Mouse (Mus musculus): ENCODE data around the gene Rhox4b.
"Not testable (repeated sequence)": the region's sequence is repeated elsewhere in the genome, so short reads cannot be mapped to it uniquely, and the experiment has no call there.

The Rhox4b gene

GRCm38 (mm10) chrX:37432194-37432593 lies at the start of gene Rhox4b:
Gene Rhox4b (plus strand): TSS chrX:37432494.
- not testable (repeated sequence) for DNase-seq (ENCODE audit: extremely low read depth, insufficient read length, low spot score)

- DNase-seq (ENCODE audit: extremely low read depth, insufficient read length, low spot score): not testable (repeated sequence)
Measured at GRCm38 (mm10) chrX:37390548-37390947, 41.7 kb upstream of the Rhox4b start, which contains the start of gene Rhox4a2. Gene Rhox4a2 (plus strand): TSS chrX:37390848.

- not testable (repeated sequence) for DNase-seq (ENCODE audit: extremely low read depth, insufficient read length, low spot score)
Measured at GRCm38 (mm10) chrX:37411767-37412166, 20.5 kb upstream of the Rhox4b start, which contains the start of gene Rhox2b. Gene Rhox2b (plus strand): TSS chrX:37412067.

GRCm38 (mm10) chrX:37453380-37453779 lies 21.1 kb downstream of the Rhox4b start, which contains the start of gene Rhox2c:
Gene Rhox2c (plus strand): TSS chrX:37453680.
- not testable (repeated sequence) for DNase-seq (ENCODE audit: extremely low read depth, insufficient read length, low spot score)

GRCm38 (mm10) chrX:37458285-37458684 lies 26.0 kb downstream of the Rhox4b start, which contains the start of gene Rhox3c:
Gene Rhox3c (plus strand): TSS chrX:37458585.
- not testable (repeated sequence) for DNase-seq (ENCODE audit: extremely low read depth, insufficient read length, low spot score)

GRCm38 (mm10) chrX:37480037-37480436 lies 47.7 kb downstream of the Rhox4b start, which contains the start of gene Rhox4c:
Gene Rhox4c (plus strand): TSS chrX:37480337.
- DNase-seq (ENCODE audit: extremely low read depth, insufficient read length, low spot score): not testable (repeated sequence)
